Mouse (Mus musculus) forelimb bud, embryonic 11.5 days (tissue): ENCODE measurements around the gene Zfp964.
"Not testable (repeated sequence)": the region's sequence is repeated elsewhere in the genome, so short reads cannot be mapped to it uniquely, and the experiment has no call there.

Experiments
- DNase-seq: peaks from one replicate; pipeline ENCODE4 v3.0.0-alpha.2; 2012; ENCODE audit warnings: low read depth, low spot score

Gene Zfp964

DNA sequence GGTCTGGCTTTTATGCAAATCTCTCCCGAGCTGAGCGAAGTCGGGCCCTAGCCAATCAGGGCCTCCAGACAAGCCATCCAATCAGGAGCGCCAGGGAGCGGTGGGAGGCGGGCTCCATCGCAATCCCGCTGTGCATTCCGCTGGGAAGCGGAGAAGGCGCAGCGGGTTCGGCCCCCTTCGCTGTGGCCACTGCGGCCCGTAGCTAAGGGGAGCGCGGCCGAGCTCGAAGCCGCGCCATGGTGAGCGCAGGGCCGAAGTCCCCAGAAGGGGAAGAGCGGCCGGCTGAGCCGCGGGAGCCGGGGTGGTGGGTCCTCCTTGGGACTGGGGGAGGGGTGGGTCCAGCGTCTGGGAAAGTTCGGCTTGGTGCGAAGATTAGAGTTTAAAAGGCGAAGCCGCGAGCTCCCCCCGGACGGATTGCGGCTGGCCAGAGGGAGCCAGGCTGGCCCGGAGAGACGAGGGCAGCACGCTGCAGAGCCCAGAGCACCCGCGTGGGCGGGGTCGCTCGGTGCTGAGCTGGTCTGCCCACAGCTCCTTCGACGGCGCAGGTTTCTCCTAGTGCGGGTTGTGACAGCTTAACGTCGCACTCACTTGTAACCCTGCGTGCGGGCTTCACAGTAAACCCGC, at the start of gene Zfp964:
Gene Zfp964, plus strand, starts transcription at position 122 of the 624 bp plus-strand sequence.
- DNase-seq = peak; percentile 94

DNA sequence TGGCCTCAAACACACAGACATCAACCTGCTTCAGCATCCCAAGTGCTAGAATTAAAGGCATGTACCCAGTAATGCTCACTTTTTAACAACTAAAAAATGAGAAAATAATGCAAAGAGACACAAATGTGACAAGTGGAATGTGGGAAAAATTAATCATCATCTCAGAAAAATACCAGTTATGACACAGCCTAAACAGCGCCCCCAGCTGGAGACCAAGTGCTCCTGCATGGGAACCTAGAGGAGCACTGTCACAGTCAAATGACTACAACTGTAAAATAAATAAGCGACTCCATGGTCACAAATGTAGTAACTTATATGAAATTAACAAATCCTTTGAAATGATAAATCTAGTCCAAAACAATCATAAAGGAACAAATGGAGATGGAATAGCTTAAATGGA, 39.6 kb upstream of the Zfp964 start:
- no peak for DNase-seq

DNA sequence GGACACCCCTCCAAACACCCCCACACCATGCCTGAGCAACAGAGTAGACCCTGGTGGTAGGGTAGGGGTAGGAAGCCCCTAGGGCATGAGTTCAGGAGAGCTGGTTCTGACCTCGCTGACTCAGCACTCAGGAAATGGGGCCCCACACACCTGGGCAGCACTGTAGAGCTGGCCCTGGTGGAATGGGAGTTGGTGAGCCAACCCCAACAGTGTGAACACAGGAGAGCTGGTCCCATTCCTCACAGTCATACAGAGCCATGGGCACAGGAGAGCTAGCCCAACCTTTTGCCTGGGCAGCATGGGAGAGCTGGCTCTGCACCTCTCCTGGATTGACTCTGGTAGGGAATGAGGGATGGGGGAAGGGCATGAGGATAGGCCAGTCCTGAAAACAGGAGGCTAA, 36.2 kb upstream of the Zfp964 start:
- no peak for DNase-seq

DNA sequence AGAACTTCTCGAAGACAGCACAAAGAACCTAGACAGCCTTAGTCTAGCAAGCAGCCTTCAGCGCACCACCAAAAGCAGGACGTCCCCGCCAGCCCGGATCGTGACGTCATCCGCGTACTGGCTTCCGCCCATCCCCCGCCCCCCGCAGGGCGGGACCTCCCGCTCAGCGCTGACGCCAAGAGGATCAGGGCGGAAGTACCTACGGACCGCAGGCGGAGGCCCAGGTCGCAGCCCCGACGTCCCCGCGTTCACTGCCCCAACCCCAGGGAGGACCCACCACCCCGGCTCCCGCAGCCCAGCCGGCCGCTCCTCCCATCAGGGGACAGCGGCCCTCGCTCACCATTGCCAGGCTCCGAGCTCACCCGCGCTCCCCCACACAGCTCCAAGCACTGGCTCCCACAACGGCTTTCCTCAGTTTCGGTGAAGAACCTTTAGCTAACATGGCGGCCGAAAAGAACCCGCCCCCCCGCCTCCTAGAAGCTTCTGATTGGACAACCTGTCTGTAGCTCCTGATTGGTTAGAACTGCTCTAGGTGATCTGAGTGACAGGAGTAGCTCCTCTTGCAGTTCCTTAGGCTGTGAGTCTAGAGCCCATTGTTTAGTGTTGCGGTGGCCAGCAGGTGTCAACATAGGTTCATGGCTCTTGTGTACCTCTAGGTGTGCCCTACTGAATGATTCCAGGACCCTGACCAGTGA, 29.0 kb upstream of the Zfp964 start, which contains the start of gene Zfp868:
Gene Zfp868, minus strand, starts transcription at position 454 of the 695 bp plus-strand sequence.
- peak; percentile 97 for DNase-seq

DNA sequence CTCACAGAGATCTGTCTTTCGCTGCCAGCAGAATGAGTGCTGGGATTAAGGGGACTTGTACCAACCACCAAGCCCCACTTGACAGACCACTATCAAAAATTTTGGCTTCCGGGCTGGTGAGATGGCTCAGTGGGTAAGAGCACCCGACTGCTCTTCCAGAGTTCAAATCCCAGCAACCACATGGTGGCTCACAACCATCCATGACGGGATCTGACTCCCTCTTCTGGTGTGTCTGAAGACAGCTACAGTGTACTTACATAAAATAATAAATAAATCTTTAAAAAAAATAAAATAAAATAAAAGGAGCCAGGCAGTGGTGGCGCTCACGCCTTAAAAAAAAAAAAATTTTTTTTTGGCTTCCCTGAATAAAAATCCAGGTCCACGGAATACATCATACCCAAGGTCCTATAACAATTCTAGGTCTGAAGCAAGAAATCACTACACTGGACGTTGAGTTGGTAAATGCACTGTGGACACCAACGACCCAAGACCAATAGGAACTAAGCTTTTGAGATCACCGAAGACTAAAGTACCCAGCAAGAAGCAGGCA, 396 bp upstream of the Zfp964 start:
- no peak for DNase-seq

DNA sequence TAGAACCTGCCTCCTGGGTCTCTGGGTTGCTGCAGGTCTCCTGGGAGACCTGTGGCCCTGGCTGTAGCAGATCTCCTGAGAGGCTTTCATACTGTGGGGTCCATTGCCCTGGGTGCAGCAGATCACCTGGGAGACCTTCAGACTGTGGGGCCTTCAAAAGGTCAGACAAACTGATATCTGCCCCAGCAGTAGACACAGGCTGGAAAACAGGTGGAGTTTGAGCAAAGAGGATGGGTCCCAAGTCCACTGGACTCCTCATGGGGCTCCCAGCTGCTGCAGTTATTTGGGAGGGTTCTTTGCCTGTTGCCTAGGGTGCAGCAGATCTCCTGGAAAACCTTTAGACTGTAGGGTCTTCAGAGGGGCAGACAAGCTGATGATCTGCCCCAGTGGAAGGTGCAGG, 7.0 kb downstream of the Zfp964 start:
- no peak for DNase-seq

DNA sequence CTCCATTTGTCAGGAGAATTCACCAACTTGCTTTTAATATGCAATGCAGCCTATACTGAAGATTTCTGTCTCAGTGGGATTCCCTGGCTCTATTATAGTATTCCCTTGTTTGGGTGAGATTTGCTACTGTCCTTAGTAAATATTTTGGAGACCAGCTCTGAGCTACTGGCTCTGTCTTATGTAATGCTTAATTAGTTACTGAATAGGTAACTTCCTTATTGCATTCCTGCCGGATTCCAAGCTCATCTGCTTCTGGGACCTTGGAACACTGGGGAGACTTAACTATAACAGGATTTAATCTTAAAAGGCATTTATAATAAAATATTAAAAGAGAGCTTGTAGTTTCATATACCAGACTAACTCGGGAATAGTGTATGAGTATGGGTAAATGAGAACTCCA, 10.8 kb downstream of the Zfp964 start:
- not testable (repeated sequence) for DNase-seq

DNA sequence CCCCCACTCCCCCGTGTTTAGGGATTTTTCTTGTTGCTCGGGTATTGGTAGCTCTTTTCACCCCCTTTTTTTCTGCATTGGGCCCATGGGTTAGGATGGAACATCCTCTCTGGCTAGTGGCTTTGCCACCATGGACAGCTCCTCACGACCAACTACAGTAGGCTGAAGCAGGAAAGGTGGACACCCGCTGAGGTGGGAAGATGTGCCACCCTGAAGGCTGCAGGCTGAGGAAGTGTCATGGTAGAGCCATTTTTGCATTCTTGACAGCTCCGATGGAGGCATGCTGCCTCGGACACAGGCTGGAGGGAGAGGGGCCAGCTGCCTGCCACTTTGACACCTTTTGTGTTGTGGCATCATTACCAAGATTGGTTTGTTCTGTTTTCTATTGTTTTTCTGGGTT, 47.5 kb downstream of the Zfp964 start:
- no peak for DNase-seq

DNA sequence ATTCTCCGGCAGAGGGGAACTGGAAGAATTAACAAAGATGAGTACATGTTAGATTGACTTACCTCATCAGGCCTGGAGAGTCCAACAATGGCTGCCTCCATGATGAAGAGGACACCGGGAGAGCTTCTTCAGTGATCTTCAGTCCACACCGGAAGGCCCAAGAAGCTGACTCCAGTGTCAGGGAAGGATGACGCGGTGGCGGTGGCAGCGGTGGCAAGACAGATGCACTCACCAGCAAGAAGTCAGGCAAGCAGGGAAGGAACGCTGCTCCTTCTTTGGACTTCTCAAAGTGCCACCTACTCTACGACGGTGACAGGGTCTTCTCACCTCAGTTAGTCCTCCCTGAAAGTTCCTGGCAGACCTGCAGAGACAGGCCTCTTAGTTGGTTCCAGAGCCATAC, 56.3 kb downstream of the Zfp964 start, which contains the start of gene Zfp869:
Gene Zfp869, minus strand, starts transcription at position 101 of the 400 bp plus-strand sequence.
- DNase-seq = not testable (repeated sequence)

DNA sequence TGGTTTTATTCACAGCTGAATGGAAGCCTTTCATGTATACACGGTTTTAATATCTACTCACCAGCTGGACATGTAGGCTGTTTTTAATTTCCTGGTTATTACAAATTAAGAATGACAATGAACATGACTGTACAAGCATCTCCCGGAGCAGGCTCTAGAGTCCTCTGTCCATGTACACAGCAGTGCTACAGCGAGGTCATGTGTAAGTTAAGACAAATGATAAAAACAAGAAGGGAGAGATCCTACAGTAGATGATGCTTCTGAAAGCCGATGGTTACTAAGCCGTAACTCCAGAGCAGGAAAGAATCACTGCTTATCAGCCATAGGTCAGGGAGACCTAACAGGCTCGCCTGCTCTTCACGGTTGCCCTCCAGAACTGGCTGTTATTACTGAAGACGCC, 59.2 kb downstream of the Zfp964 start:
- DNase-seq = no peak

DNA sequence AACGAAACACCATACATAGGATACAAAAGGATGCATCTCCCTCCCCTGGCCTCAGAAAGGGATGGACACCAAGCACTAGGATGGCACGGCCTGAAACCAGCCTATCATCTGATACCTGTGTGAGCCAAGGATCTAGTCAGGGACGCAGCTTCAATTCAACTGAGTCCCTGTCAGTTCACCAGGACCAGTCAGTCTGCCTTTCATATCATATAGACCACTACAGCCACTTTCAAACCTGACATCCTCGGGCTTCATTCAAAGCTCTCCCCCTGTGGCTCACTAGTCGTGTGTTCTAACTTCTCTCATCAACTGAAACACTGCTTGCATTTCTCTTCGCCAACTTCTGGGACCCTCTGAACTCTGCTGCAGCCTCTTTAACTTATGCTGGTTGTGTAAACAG, 61.1 kb downstream of the Zfp964 start:
- no peak for DNase-seq
